Mouse (Mus musculus): ENCODE measurements around the gene Gan. TPM values are rescaled to one million over a fixed set of nuclear protein-coding genes. Genes with fewer than 3 reads are reported as not detected.

Gene Gan
- polyA plus RNA-seq, 2 experiments = 3.6 to 7.6 TPM

DNA sequence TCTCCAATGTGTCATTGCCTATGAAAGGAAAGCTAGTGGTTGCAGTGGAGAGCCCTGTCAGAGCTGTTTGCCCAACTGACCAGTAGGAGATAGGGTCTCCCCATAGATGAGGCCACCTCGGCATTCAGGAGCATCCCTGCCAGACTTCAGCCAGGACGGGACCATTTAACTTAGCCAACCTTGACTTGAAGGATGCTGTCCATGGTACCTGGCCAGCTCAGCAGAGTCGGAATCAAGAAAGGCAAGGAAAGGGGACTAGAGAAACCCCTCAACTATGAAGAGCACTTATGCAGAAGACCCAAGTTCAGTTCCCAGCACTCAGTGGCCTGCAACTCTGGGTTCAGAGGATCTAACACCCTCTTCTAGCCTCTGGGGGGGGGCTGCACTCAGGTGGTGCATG, 15.8 kb downstream of the Gan start:
- H3K9ac ChIP-seq (ENCODE audit: low read depth, low read length, severe bottlenecking) = no peak overlapping the region
- no peak for DNase-seq (ENCODE audit: low spot score)
- H3K27ac ChIP-seq (replicated peaks; ENCODE audit: low read depth, low read length) = no peak overlapping the region
- ATAC-seq (ENCODE audit: low FRiP score, low read depth) = no peak
- no peak overlapping the region for H3K4me3 ChIP-seq (replicated peaks; ENCODE audit: low read length)
- H3K4me2 ChIP-seq (replicated peaks; ENCODE audit: low read depth, low read length, severe bottlenecking) = no peak overlapping the region
- no peaks in the 10 kb centered on the region for H3K27me3 ChIP-seq (ENCODE audit: control insufficient read depth, insufficient read depth, low read length)
- 65% methylated on average over 3 of the region's 3 CpGs for WGBS
- peaks cover 5% of the 10 kb centered on the region; the same call in 1 of the 2 replicates for H3K36me3 ChIP-seq (ENCODE audit: control insufficient read depth, insufficient read depth, low read length)
- no peak for TF ChIP-seq POLR2A (IDR thresholded peaks at IDR 0.05; ENCODE audit: borderline replicate concordance, extremely low read depth, insufficient read depth, insufficient read length)
- H3K9me3 ChIP-seq (ENCODE audit: control insufficient read depth, low read length) = no peaks in the 10 kb centered on the region
- H3K4me1 ChIP-seq (ENCODE audit: control insufficient read depth, insufficient read depth, low read length) = peaks cover 4% of the 10 kb centered on the region

- no peaks in the 10 kb centered on the region for H3K27me3 ChIP-seq (ENCODE audit: control insufficient read depth, insufficient read depth, low read length)
- H3K36me3 ChIP-seq (ENCODE audit: control insufficient read depth, insufficient read depth, low read length) = peaks cover 5% of the 10 kb centered on the region; the same call in 1 of the 2 replicates
- H3K9ac ChIP-seq (ENCODE audit: low read depth, low read length, severe bottlenecking) = no peak overlapping the region
- no peak for TF ChIP-seq POLR2A (IDR thresholded peaks at IDR 0.05; ENCODE audit: borderline replicate concordance, extremely low read depth, insufficient read depth, insufficient read length)
- no peak for DNase-seq (ENCODE audit: low spot score)
- H3K4me1 ChIP-seq (ENCODE audit: control insufficient read depth, insufficient read depth, low read length) = peaks cover 4% of the 10 kb centered on the region
- WGBS = 86% methylated on average over 5 of the region's 5 CpGs
- no peak overlapping the region for H3K4me2 ChIP-seq (replicated peaks; ENCODE audit: low read depth, low read length, severe bottlenecking)
- ATAC-seq (ENCODE audit: low FRiP score, low read depth) = no peak
- H3K9me3 ChIP-seq (ENCODE audit: control insufficient read depth, low read length) = no peaks in the 10 kb centered on the region
- H3K27ac ChIP-seq (replicated peaks; ENCODE audit: low read depth, low read length) = no peak overlapping the region
- H3K4me3 ChIP-seq (replicated peaks; ENCODE audit: low read length) = no peak overlapping the region
Measured at GRCm38 (mm10) chr8:117174536-117174935, 16.6 kb downstream of the Gan start.

- WGBS = 70% methylated on average over 5 of the region's 5 CpGs
- peaks cover 4% of the 10 kb centered on the region for H3K4me1 ChIP-seq (ENCODE audit: control insufficient read depth, insufficient read depth, low read length)
- no peaks in the 10 kb centered on the region for H3K9me3 ChIP-seq (ENCODE audit: control insufficient read depth, low read length)
- no peak overlapping the region for H3K4me3 ChIP-seq (replicated peaks; ENCODE audit: low read length)
- no peak for TF ChIP-seq POLR2A (IDR thresholded peaks at IDR 0.05; ENCODE audit: borderline replicate concordance, extremely low read depth, insufficient read depth, insufficient read length)
- DNase-seq (ENCODE audit: low spot score) (no peak), ATAC-seq (ENCODE audit: low FRiP score, low read depth) (peak; percentile 63; the same call in 1 of the 2 replicates)
- peaks cover 5% of the 10 kb centered on the region; the same call in 1 of the 2 replicates for H3K36me3 ChIP-seq (ENCODE audit: control insufficient read depth, insufficient read depth, low read length)
- no peak overlapping the region for H3K4me2 ChIP-seq (replicated peaks; ENCODE audit: low read depth, low read length, severe bottlenecking)
- H3K9ac ChIP-seq (ENCODE audit: low read depth, low read length, severe bottlenecking) = no peak overlapping the region
- no peak overlapping the region for H3K27ac ChIP-seq (replicated peaks; ENCODE audit: low read depth, low read length)
- no peaks in the 10 kb centered on the region for H3K27me3 ChIP-seq (ENCODE audit: control insufficient read depth, insufficient read depth, low read length)
Measured at GRCm38 (mm10) chr8:117176308-117176707, 18.4 kb downstream of the Gan start.

DNA sequence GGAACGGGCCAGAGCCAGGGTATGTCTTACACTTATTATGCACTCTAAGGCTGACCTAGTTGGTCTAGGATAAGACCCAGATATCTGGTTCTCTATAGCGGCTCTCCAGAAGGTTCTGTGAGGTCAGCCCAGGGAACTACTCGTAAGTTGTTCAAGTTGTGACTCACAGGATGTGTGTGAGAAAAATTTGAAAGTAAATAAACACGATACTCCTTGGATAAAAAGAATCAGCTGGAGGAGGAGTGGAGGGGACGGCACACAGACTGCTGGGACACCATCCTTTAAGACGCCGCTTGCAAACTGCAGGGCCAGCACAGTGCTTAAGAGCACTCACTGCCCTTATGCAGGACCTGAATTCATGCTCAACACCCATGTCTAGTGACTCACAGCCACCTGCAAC, 19.3 kb downstream of the Gan start:
- 87% methylated on average over 7 of the region's 7 CpGs for WGBS
- H3K36me3 ChIP-seq (ENCODE audit: control insufficient read depth, insufficient read depth, low read length) = peaks cover 5% of the 10 kb centered on the region; the same call in 1 of the 2 replicates
- no peak overlapping the region for H3K27ac ChIP-seq (replicated peaks; ENCODE audit: low read depth, low read length)
- no peaks in the 10 kb centered on the region for H3K27me3 ChIP-seq (ENCODE audit: control insufficient read depth, insufficient read depth, low read length)
- H3K9ac ChIP-seq (ENCODE audit: low read depth, low read length, severe bottlenecking) = no peak overlapping the region
- DNase-seq (ENCODE audit: low spot score) = no peak
- TF ChIP-seq POLR2A (IDR thresholded peaks at IDR 0.05; ENCODE audit: borderline replicate concordance, extremely low read depth, insufficient read depth, insufficient read length) = no peak
- no peaks in the 10 kb centered on the region for H3K9me3 ChIP-seq (ENCODE audit: control insufficient read depth, low read length)
- peaks cover 4% of the 10 kb centered on the region for H3K4me1 ChIP-seq (ENCODE audit: control insufficient read depth, insufficient read depth, low read length)
- H3K4me2 ChIP-seq (replicated peaks; ENCODE audit: low read depth, low read length, severe bottlenecking) = no peak overlapping the region
- H3K4me3 ChIP-seq (replicated peaks; ENCODE audit: low read length) = no peak overlapping the region
- ATAC-seq (ENCODE audit: low FRiP score, low read depth) = no peak

GRCm38 (mm10) chr8:117178039-117178438, 20.1 kb downstream of the Gan start:
- ATAC-seq (ENCODE audit: low FRiP score, low read depth) = no peak
- H3K36me3 ChIP-seq (ENCODE audit: control insufficient read depth, insufficient read depth, low read length) = peaks cover 9% of the 10 kb centered on the region
- WGBS = 73% methylated on average over 2 of the region's 2 CpGs

GRCm38 (mm10) chr8:117178676-117179075, 20.7 kb downstream of the Gan start:
- no peaks in the 10 kb centered on the region for H3K27me3 ChIP-seq (ENCODE audit: control insufficient read depth, insufficient read depth, low read length)
- ATAC-seq (ENCODE audit: low FRiP score, low read depth) (no peak), DNase-seq (ENCODE audit: low spot score) (no peak)
- TF ChIP-seq POLR2A (IDR thresholded peaks at IDR 0.05; ENCODE audit: borderline replicate concordance, extremely low read depth, insufficient read depth, insufficient read length) = no peak
- H3K4me2 ChIP-seq (replicated peaks; ENCODE audit: low read depth, low read length, severe bottlenecking) = no peak overlapping the region
- H3K9ac ChIP-seq (ENCODE audit: low read depth, low read length, severe bottlenecking) = no peak overlapping the region
- no peaks in the 10 kb centered on the region for H3K4me1 ChIP-seq (ENCODE audit: control insufficient read depth, insufficient read depth, low read length)
- H3K9me3 ChIP-seq (ENCODE audit: control insufficient read depth, low read length) = no peaks in the 10 kb centered on the region
- H3K27ac ChIP-seq (replicated peaks; ENCODE audit: low read depth, low read length) = no peak overlapping the region
- no peak overlapping the region for H3K4me3 ChIP-seq (replicated peaks; ENCODE audit: low read length)
- WGBS = 91% methylated on average over 6 of the region's 6 CpGs
- peaks cover 12% of the 10 kb centered on the region for H3K36me3 ChIP-seq (ENCODE audit: control insufficient read depth, insufficient read depth, low read length)

More at GRCm38 (mm10) chr8:117178039-117178438, 20.1 kb downstream of the Gan start:
- H3K27ac ChIP-seq (replicated peaks; ENCODE audit: low read depth, low read length) = no peak overlapping the region
- no peak for TF ChIP-seq POLR2A (IDR thresholded peaks at IDR 0.05; ENCODE audit: borderline replicate concordance, extremely low read depth, insufficient read depth, insufficient read length)
- H3K27me3 ChIP-seq (ENCODE audit: control insufficient read depth, insufficient read depth, low read length) = no peaks in the 10 kb centered on the region
- no peak overlapping the region for H3K4me2 ChIP-seq (replicated peaks; ENCODE audit: low read depth, low read length, severe bottlenecking)
- DNase-seq (ENCODE audit: low spot score) = no peak
- H3K9ac ChIP-seq (ENCODE audit: low read depth, low read length, severe bottlenecking) = no peak overlapping the region
- H3K9me3 ChIP-seq (ENCODE audit: control insufficient read depth, low read length) = no peaks in the 10 kb centered on the region
- H3K4me3 ChIP-seq (replicated peaks; ENCODE audit: low read length) = no peak overlapping the region
- H3K4me1 ChIP-seq (ENCODE audit: control insufficient read depth, insufficient read depth, low read length) = no peaks in the 10 kb centered on the region

Data from limb, embryonic 14.5 days (tissue).